25 mouse cellular contexts compared by ENCODE assay signal in the genomic region with DNA sequence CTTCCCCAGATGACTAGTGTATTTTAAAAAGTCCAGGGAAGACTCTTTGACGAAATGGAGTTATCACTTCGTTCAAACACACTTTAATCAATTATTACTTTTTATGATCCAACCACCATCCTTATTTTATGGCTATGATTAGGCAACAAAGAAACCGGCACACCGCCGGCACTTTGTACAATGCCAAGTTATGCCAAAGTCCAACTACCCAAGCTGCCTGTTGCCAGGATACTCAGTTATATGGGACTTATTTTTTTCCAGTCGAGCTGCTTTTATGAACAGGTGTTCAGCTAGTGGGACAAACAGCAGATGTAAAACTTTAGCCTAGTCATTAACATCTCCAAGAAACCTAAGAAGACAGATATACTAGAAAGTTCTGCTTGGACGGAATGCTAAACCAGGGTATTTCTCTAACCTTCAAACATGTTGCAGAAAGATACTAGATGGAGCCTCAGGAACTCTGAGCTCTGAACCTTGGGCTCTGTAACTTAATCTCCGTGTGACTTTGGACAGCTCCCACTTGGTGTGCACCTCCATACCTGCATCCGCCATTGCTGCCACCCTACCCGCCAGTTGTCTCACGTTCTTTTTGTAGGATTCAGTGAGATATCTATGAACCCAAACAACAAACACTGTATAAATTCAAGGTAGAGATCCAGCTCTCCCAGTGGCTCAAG. TPM values are rescaled to one million over a fixed set of nuclear protein-coding genes. Genes with fewer than 3 reads are reported as not detected.
DNase-seq lines count a peak whose midpoint lies in the region; ATAC-seq and TF ChIP-seq lines count a peak whose summit lies in the region.
"Had no signal": no experiment of that assay in that cellular context is flagged by ENCODE, and none has a peak within 500 bp of the region (broad histone marks: within the 10 kb centered on the region; RNA-seq: fewer than 3 reads in every experiment).

No protein-coding gene starts in this region.

- no peak for TF ChIP-seq POLR2A in liver, adult 2 months (IDR thresholded peaks at IDR 0.05; ENCODE audit: extremely low read depth, insufficient read depth, low read length)

- H3K4me2 ChIP-seq in liver, embryonic 12.5 days: no peak overlapping the region
- no peak overlapping the region for H3K4me2 ChIP-seq in intestine, embryonic 16.5 days (ENCODE audit: low read depth, low read length)
- H3K4me2 ChIP-seq: embryonic facial prominence, embryonic 12.5 days; embryonic facial prominence, embryonic 15.5 days; forebrain, embryonic 12.5 days; forebrain, embryonic 15.5 days; heart, embryonic 13.5 days; hindbrain, embryonic 14.5 days had no signal

- no peak overlapping the region for H3K9ac ChIP-seq in liver, adult 2 months (ENCODE audit: low read depth, low read length)
- no peak overlapping the region for H3K9ac ChIP-seq in liver, embryonic 12.5 days
- H3K9ac ChIP-seq in intestine, embryonic 16.5 days (ENCODE audit: low read depth, low read length): no peak overlapping the region
- H3K9ac ChIP-seq: embryonic facial prominence, embryonic 12.5 days; embryonic facial prominence, embryonic 15.5 days; forebrain, embryonic 12.5 days; forebrain, embryonic 15.5 days; heart, embryonic 13.5 days; hindbrain, embryonic 14.5 days had no signal

- no peak for ATAC-seq in liver, embryonic 12.5 days
- peak; percentile 93 for ATAC-seq in intestine, embryonic 16.5 days
- ATAC-seq: forebrain, embryonic 15.5 days; Patski had no signal

- H3K79me2 ChIP-seq in liver, adult 2 months (ENCODE audit: control insufficient read depth, insufficient read depth, low read length): no peaks in the 10 kb centered on the region

- 34% methylated on average over 11 of the region's 11 CpGs for WGBS in liver, adult 2 months
- 73% methylated on average over 11 of the region's 11 CpGs for WGBS in liver, embryonic 12.5 days (ENCODE audit: insufficient replicate concordance)
- 59% methylated on average over 11 of the region's 11 CpGs for WGBS in intestine, embryonic 16.5 days

- H3K4me1 ChIP-seq in liver, adult 2 months (ENCODE audit: control insufficient read depth, insufficient read depth, low read length): peaks cover 13% of the 10 kb centered on the region
- no peaks in the 10 kb centered on the region for H3K4me1 ChIP-seq in liver, embryonic 12.5 days
- peaks cover 13% of the 10 kb centered on the region for H3K4me1 ChIP-seq in intestine, embryonic 16.5 days (ENCODE audit: control insufficient read depth, insufficient read depth, low read length)
- H3K4me1 ChIP-seq: embryonic facial prominence, embryonic 15.5 days had no signal

- no peak for TF ChIP-seq CTCF in liver, adult 2 months (IDR thresholded peaks at IDR 0.05; ENCODE audit: low read depth, low read length)

- H3K27ac ChIP-seq in liver, adult 2 months (replicated peaks; ENCODE audit: insufficient read depth, low read depth, low read length): peak overlapping the region; percentile 89
- H3K27ac ChIP-seq in liver, embryonic 12.5 days: no peak overlapping the region
- H3K27ac ChIP-seq in intestine, embryonic 16.5 days (ENCODE audit: low read length): peak overlapping the region; percentile 74
- H3K27ac ChIP-seq: embryonic facial prominence, embryonic 12.5 days; embryonic facial prominence, embryonic 15.5 days; forebrain, embryonic 12.5 days; forebrain, embryonic 15.5 days; heart, embryonic 10.5 days; heart, embryonic 13.5 days; hindbrain, embryonic 14.5 days had no signal

- no peak overlapping the region for H3K4me3 ChIP-seq in liver, adult 2 months (ENCODE audit: insufficient read depth, low read depth, low read length)
- no peak overlapping the region for H3K4me3 ChIP-seq in liver, embryonic 12.5 days
- H3K4me3 ChIP-seq in intestine, embryonic 16.5 days (ENCODE audit: low read length): no peak overlapping the region
- H3K4me3 ChIP-seq: embryonic facial prominence, embryonic 12.5 days; embryonic facial prominence, embryonic 15.5 days; erythroblast, embryonic 14.5 days; forebrain, embryonic 12.5 days; forebrain, embryonic 15.5 days; heart, embryonic 10.5 days; heart, embryonic 13.5 days had no signal

- H3K36me3 ChIP-seq in liver, adult 2 months (ENCODE audit: control insufficient read depth, insufficient read depth, low read length): no peaks in the 10 kb centered on the region
- H3K36me3 ChIP-seq in liver, embryonic 12.5 days: no peaks in the 10 kb centered on the region
- H3K36me3 ChIP-seq in intestine, embryonic 16.5 days (ENCODE audit: control insufficient read depth, insufficient read depth, low read length): no peaks in the 10 kb centered on the region
- H3K36me3 ChIP-seq: embryonic facial prominence, embryonic 12.5 days; embryonic facial prominence, embryonic 15.5 days; forebrain, embryonic 12.5 days; forebrain, embryonic 15.5 days had no signal

- DNase-seq in kidney, adult 11 months: peak; percentile 18
- no peak for DNase-seq in kidney, postnatal 36 days
- peak; percentile 89 for DNase-seq in liver, adult 2 months (ENCODE audit: extremely low read depth, low read depth, low spot score)
- no peak for DNase-seq in cerebellum, adult 11 months
- DNase-seq in MN1 (ENCODE audit: low spot score): no peak
- DNase-seq: adrenal gland, postnatal 10 days; adrenal gland, postnatal 36 days; cerebellum, adult 2 months; cerebellum, adult 9-11 months; cerebellum, postnatal 25 days; gastrocnemius, postnatal 25 days; heart, adult 18-20 months; heart, postnatal 14 days; heart, postnatal 4 days had no signal

- H3K27me3 ChIP-seq in liver, adult 2 months (ENCODE audit: control insufficient read depth, insufficient read depth, low read length): no peaks in the 10 kb centered on the region
- H3K27me3 ChIP-seq in liver, embryonic 12.5 days (replicated peaks): peaks cover 9% of the 10 kb centered on the region; the same call in 1 of the 2 replicates
- no peaks in the 10 kb centered on the region for H3K27me3 ChIP-seq in intestine, embryonic 16.5 days (replicated peaks; ENCODE audit: control insufficient read depth, insufficient read depth, low read length)
- H3K27me3 ChIP-seq: embryonic facial prominence, embryonic 12.5 days; embryonic facial prominence, embryonic 15.5 days had no signal

- H3K9me3 ChIP-seq in liver, embryonic 12.5 days (replicated peaks): no peaks in the 10 kb centered on the region
- H3K9me3 ChIP-seq in intestine, embryonic 16.5 days (ENCODE audit: control insufficient read depth, low read length): no peaks in the 10 kb centered on the region
- H3K9me3 ChIP-seq: embryonic facial prominence, embryonic 12.5 days; embryonic facial prominence, embryonic 15.5 days; forebrain, embryonic 12.5 days; forebrain, embryonic 15.5 days; heart, embryonic 10.5 days; heart, embryonic 13.5 days had no signal

RNA-seq across cellular contexts. Expression of gene Hopx, which starts 7.6 kb away (rescaled TPM):
- total RNA-seq in liver, adult 2 months (2014; rRNA removed): 42.7 and 77.2 TPM in 2 replicates
- polyA plus RNA-seq in liver, adult 2 months (2012; rRNA removed): 84.9 and 92.3 TPM in 2 replicates
- polyA plus RNA-seq in liver, embryonic 12.5 days (2016; fragmentation: Nextera tagmentation; extraction: Ambion mirVana): 0.19 TPM in 1 of 2 replicates, not detected in the other
- polyA plus RNA-seq in intestine, embryonic 16.5 days (2015; fragmentation: Nextera tagmentation; extraction: Ambion mirVana): 2.8 and 4.4 TPM in 2 replicates
- polyA plus RNA-seq: Patski had no signal

Comparison
In these comparisons a context has a peak if more than half of its experiments do, and no peak if none do; other contexts are left out.
1. DNase-seq: peak in kidney, adult 11 months (single experiment) and liver, adult 2 months (single experiment); none in kidney, postnatal 36 days (0 of 2), cerebellum, adult 11 months (single experiment) and MN1 (single experiment).
2. RNA of gene Hopx, which starts 7.6 kb away (polyA plus RNA-seq): 84.9 to 92.3 TPM in liver, adult 2 months; 2.8 to 4.4 TPM in intestine, embryonic 16.5 days and 0.19 TPM in liver, embryonic 12.5 days; every median in the first group is over 10 times any median in the second.